12 mouse cellular contexts compared by ENCODE assay signal in the genomic region with DNA sequence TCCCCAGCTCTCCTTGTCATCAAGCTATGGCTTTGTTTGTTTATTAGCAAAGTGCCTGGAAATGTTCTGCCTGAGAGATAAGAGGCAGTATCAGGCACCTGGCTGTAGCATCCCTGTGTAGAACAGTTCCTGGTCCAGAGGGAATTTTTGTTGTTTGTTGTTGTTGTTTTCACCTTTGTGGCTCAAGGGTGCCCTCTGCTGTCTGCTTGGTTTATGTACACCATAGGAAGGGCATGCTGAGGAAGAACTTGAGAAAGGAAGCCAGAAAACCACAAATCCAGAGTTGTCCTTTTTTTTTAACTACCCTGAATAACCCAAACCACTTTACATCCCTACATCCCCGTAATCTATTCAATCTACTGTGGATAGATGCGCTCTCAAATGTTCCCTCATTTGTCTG.
DNase-seq lines count a peak whose midpoint lies in the region; ATAC-seq and TF ChIP-seq lines count a peak whose summit lies in the region.
"Had no signal": no experiment of that assay in that cellular context is flagged by ENCODE, and none has a peak within 500 bp of the region (broad histone marks: within the 10 kb centered on the region; RNA-seq: fewer than 3 reads in every experiment).

No protein-coding gene starts in this region.

- TF ChIP-seq CTCF in kidney, adult 2 months (conservative IDR thresholded peaks at IDR 0.05; ENCODE audit: insufficient read depth, insufficient read length, low read depth, low read length) = peak; percentile 43

- no peak overlapping the region for H3K27ac ChIP-seq in kidney, adult 2 months (ENCODE audit: insufficient read depth, low read depth, low read length)
- H3K27ac ChIP-seq: embryonic facial prominence, embryonic 13.5 days; liver, embryonic 15.5 days; neural tube, embryonic 12.5 days; stomach, embryonic 15.5 days had no signal

- TF ChIP-seq POLR2A in kidney, adult 2 months (IDR thresholded peaks at IDR 0.05; ENCODE audit: low read depth, low read length) = no peak

- no peak for DNase-seq in kidney, adult 2 months
- DNase-seq in kidney, adult 11 months = no peak
- peak; percentile 54 for DNase-seq in CD4-positive, CD25-positive, alpha-beta regulatory T cell, adult 2 months (ENCODE audit: low read depth, low spot score)
- peak; percentile 17 for DNase-seq in ES-CJ7 (ENCODE audit: low read depth, low spot score)
- DNase-seq in urinary bladder, postnatal 25 days (ENCODE audit: low spot score) = no peak
- no peak for DNase-seq in gastrocnemius, postnatal 25 days
- no peak for DNase-seq in right cerebral cortex, adult 18-20 months

- H3K4me1 ChIP-seq in kidney, adult 2 months (ENCODE audit: control insufficient read depth, insufficient read depth, low read length) = no peaks in the 10 kb centered on the region
- H3K4me1 ChIP-seq: embryonic facial prominence, embryonic 13.5 days; liver, embryonic 15.5 days had no signal

- whole genome bisulfite sequencing in kidney, adult 2 months = 78% methylated on average over 2 of the region's 2 CpGs

- H3K4me3 ChIP-seq in kidney, adult 2 months (ENCODE audit: insufficient read depth, low read depth, low read length) = no peak overlapping the region
- H3K4me3 ChIP-seq: embryonic facial prominence, embryonic 13.5 days; liver, embryonic 15.5 days; neural tube, embryonic 12.5 days; stomach, embryonic 15.5 days had no signal

- H3K27me3 ChIP-seq in kidney, adult 2 months (replicated peaks; ENCODE audit: control insufficient read depth, insufficient read depth, low read length) = no peaks in the 10 kb centered on the region
- H3K27me3 ChIP-seq: embryonic facial prominence, embryonic 13.5 days; liver, embryonic 15.5 days; neural tube, embryonic 12.5 days; stomach, embryonic 15.5 days had no signal

- 0 out of 2 replicates have a peak, but pooled peaks cover 1% of the 10 kb centered on the region for H3K36me3 ChIP-seq in kidney, adult 2 months (ENCODE audit: control insufficient read depth, insufficient read depth, low read length)
- H3K36me3 ChIP-seq: embryonic facial prominence, embryonic 13.5 days; liver, embryonic 15.5 days; neural tube, embryonic 12.5 days; stomach, embryonic 15.5 days had no signal

- peak; percentile 40 for ATAC-seq in granulocyte monocyte progenitor cell, adult 5-6 weeks (replicated peaks; ENCODE audit: poor library complexity, severe bottlenecking)

Comparison
In these comparisons a context has a peak if more than half of its experiments do, and no peak if none do; other contexts are left out.
1. DNase-seq: peak in CD4-positive, CD25-positive, alpha-beta regulatory T cell, adult 2 months (single experiment) and ES-CJ7 (single experiment); none in kidney, adult 2 months (single experiment), kidney, adult 11 months (single experiment), urinary bladder, postnatal 25 days (single experiment), gastrocnemius, postnatal 25 days (single experiment) and right cerebral cortex, adult 18-20 months (single experiment).